Mouse (Mus musculus): ENCODE results near the gene Mucl3. TPM values are rescaled to one million over a fixed set of nuclear protein-coding genes. Genes with fewer than 3 reads are reported as not detected.
A peak's percentile ranks its signal among the peaks of the same experiment; 100 is the strongest.

Gene Mucl3
- polyA plus RNA-seq, 1 experiment from 2014 or later, result 0.13 TPM

DNA sequence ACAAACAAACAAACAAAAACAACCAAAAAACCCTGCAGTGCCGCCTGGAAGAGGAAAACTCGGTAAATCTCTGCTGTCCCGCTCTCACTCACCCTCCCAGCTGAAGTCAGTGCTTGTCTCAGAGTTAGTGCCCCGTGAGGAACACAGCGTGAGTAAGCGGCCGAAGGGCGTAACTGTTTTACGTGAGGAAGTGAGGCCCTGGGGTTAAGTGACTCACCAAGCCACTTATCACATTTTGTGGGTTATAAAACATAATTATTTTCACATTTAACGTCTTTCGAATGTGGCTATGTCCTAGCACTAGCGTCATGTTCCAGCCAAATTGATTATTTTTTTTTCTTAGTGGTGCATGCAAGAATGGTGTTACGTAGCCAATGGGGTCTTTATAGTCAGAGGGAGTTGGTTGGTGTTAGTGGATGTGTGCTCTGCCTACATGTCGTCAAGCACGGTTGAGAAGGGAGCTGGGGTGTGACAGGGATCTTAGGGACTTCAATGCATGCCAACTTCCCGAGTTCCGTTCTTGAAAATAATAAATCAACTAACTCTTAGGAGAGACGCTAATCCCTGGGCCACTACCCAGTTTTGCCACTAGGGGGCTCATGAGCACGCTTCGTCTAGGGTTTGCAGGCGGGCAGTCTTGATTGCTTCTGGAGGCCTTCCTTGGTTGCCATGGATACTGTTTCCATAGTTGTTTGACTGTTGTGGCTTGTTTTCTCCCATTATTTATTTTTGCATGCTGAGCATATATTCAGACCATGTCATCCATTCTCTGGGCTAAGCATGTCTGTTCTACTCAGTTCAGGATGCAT, 52.9 kb downstream of the Mucl3 start:
- 0 out of 2 replicates have a peak, but pooled peaks cover 4% of the 10 kb centered on the region for H3K9me3 ChIP-seq
- H3K4me2 ChIP-seq, result peak overlapping the region; percentile 17; the same call in 1 of the 2 replicates
- WGBS, result 43% methylated on average over 21 of the region's 21 CpGs
- ATAC-seq (ENCODE audit: insufficient number of reproducible peaks, insufficient read depth, low FRiP score, low TSS enrichment, low read depth), result no peak; the same call in 1 of the 2 replicates
- H3K9ac ChIP-seq, result no peak overlapping the region
- H3K27me3 ChIP-seq, result no peaks in the 10 kb centered on the region
- no peak overlapping the region for H3K27ac ChIP-seq
- peaks cover 6% of the 10 kb centered on the region; the same call in 1 of the 2 replicates for H3K4me1 ChIP-seq
- H3K4me3 ChIP-seq, result no peak overlapping the region
- no peaks in the 10 kb centered on the region for H3K36me3 ChIP-seq

DNA sequence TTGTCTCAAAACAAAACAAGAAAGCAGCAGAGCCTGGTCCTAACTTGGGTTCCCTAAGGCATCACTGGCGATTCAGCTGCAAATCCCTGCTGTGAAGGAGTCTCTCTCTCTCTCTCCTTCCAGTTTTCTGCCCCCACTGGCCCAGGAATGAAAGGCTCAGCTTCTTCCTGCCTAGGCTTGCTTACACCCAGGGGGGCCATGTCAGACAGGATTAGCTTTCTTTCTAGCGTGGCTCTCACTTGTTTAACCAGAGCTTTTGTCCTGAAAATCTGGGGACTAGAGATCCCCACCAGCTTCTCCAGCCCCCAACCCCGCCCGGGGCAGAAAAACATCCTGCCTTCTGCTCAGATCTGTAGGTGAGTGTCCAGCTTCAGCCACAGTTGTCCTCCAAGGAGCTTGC, 55.1 kb downstream of the Mucl3 start:
- ATAC-seq (ENCODE audit: insufficient number of reproducible peaks, insufficient read depth, low FRiP score, low TSS enrichment, low read depth), result no peak
- peaks cover 10% of the 10 kb centered on the region for H3K4me1 ChIP-seq
- H3K27me3 ChIP-seq, result no peaks in the 10 kb centered on the region
- no peak overlapping the region for H3K4me2 ChIP-seq
- H3K9ac ChIP-seq, result no peak overlapping the region
- H3K9me3 ChIP-seq, result 0 out of 2 replicates have a peak, but pooled peaks cover 4% of the 10 kb centered on the region
- 6% methylated on average over 4 of the region's 4 CpGs for WGBS
- H3K4me3 ChIP-seq, result no peak overlapping the region
- H3K27ac ChIP-seq, result no peak overlapping the region
- H3K36me3 ChIP-seq, result no peaks in the 10 kb centered on the region

DNA sequence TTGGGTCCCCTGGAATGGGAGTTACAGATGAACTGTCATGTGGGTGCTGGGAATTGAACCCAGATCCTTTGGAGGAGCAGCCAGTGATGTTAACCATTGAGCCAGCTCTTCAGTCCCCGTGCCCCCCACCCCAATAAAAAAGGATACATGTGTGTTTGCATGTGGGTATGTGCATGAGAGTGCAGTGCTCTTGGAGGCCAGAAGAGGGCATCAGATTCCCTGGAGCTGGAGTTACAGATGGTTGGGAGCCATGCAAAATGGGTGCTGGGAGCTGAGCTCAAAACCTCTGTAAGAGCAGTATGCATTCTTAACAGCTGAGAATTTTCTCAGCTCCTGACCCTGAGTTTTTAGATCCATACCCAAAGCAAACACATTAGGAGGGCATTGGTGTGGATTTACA, 56.2 kb downstream of the Mucl3 start:
- Histone ChIP-seq H3K27me3 (no peaks in the 10 kb centered on the region), H3K4me3 (no peak overlapping the region), H3K4me2 (no peak overlapping the region), H3K9ac (no peak overlapping the region), H3K9me3 (0 out of 2 replicates have a peak, but pooled peaks cover 4% of the 10 kb centered on the region), H3K36me3 (no peaks in the 10 kb centered on the region), H3K27ac (no peak overlapping the region), H3K4me1 (peaks cover 10% of the 10 kb centered on the region)
- ATAC-seq (ENCODE audit: insufficient number of reproducible peaks, insufficient read depth, low FRiP score, low TSS enrichment, low read depth), result no peak
- WGBS, result 72% methylated on average over 1 of the region's 1 CpGs

Other genes with a start within 250 kb of the Mucl3 start
- gene H2-Q6, start 218.8 kb downstream of the Mucl3 start, polyA plus RNA-seq (2015; fragmentation: Nextera tagmentation; extraction: Ambion mirVana), result 0.28 and 0.55 TPM in 2 replicates
- 1.6 and 3.3 TPM in 2 replicates for gene H2-Q7, start 204.5 kb downstream of the Mucl3 start, polyA plus RNA-seq (2015; fragmentation: Nextera tagmentation; extraction: Ambion mirVana)
- 0.14 and 5.4 TPM in 2 replicates for gene H2-Q10, start 173.6 kb downstream of the Mucl3 start, polyA plus RNA-seq (2015; fragmentation: Nextera tagmentation; extraction: Ambion mirVana)
- gene Pou5f1, start 137.7 kb downstream of the Mucl3 start, polyA plus RNA-seq (2015; fragmentation: Nextera tagmentation; extraction: Ambion mirVana), result not detected in 2 replicates
- gene Tcf19, start 126.9 kb downstream of the Mucl3 start, polyA plus RNA-seq (2015; fragmentation: Nextera tagmentation; extraction: Ambion mirVana), result 74.1 and 78.2 TPM in 2 replicates
- 23.2 and 24.2 TPM in 2 replicates for gene Cchcr1, start 126.6 kb downstream of the Mucl3 start, polyA plus RNA-seq (2015; fragmentation: Nextera tagmentation; extraction: Ambion mirVana)
- 1.5 and 1.9 TPM in 2 replicates for gene Psors1c2, start 110.5 kb downstream of the Mucl3 start, polyA plus RNA-seq (2015; fragmentation: Nextera tagmentation; extraction: Ambion mirVana)
- gene Cdsn, start 91.6 kb downstream of the Mucl3 start, polyA plus RNA-seq (2015; fragmentation: Nextera tagmentation; extraction: Ambion mirVana), result 0.10 TPM in 1 of 2 replicates, not detected in the other
- gene 2300002M23Rik, start 76.2 kb downstream of the Mucl3 start, polyA plus RNA-seq (2015; fragmentation: Nextera tagmentation; extraction: Ambion mirVana), result 0.27 and 0.28 TPM in 2 replicates
- 0.52 and 0.79 TPM in 2 replicates for gene Sfta2, start 42.1 kb downstream of the Mucl3 start, polyA plus RNA-seq (2015; fragmentation: Nextera tagmentation; extraction: Ambion mirVana)
- not detected in 2 replicates for gene Gm9573, start 17.1 kb downstream of the Mucl3 start, polyA plus RNA-seq (2015; fragmentation: Nextera tagmentation; extraction: Ambion mirVana)
- 15.9 and 17.4 TPM in 2 replicates for gene Vars2, start 23.9 kb upstream of the Mucl3 start, polyA plus RNA-seq (2015; fragmentation: Nextera tagmentation; extraction: Ambion mirVana)
- 39.2 and 48.6 TPM in 2 replicates for gene Gtf2h4, start 30.0 kb upstream of the Mucl3 start, polyA plus RNA-seq (2015; fragmentation: Nextera tagmentation; extraction: Ambion mirVana)
- 65.8 and 69.4 TPM in 2 replicates for gene Ddr1, start 60.9 kb upstream of the Mucl3 start, polyA plus RNA-seq (2015; fragmentation: Nextera tagmentation; extraction: Ambion mirVana)
- gene Ier3, start 178.0 kb upstream of the Mucl3 start, polyA plus RNA-seq (2015; fragmentation: Nextera tagmentation; extraction: Ambion mirVana), result 20.1 and 27.7 TPM in 2 replicates
- 61.0 and 67.2 TPM in 2 replicates for gene Flot1, start 179.5 kb upstream of the Mucl3 start, polyA plus RNA-seq (2015; fragmentation: Nextera tagmentation; extraction: Ambion mirVana)
- 1,166 and 1,221 TPM in 2 replicates for gene Tubb5, start 194.6 kb upstream of the Mucl3 start, polyA plus RNA-seq (2015; fragmentation: Nextera tagmentation; extraction: Ambion mirVana)
- 15.7 and 21.0 TPM in 2 replicates for gene Mdc1, start 197.8 kb upstream of the Mucl3 start, polyA plus RNA-seq (2015; fragmentation: Nextera tagmentation; extraction: Ambion mirVana)
- 49.0 and 53.5 TPM in 2 replicates for gene Nrm, start 217.6 kb upstream of the Mucl3 start, polyA plus RNA-seq (2015; fragmentation: Nextera tagmentation; extraction: Ambion mirVana)
- 23.7 and 25.4 TPM in 2 replicates for gene Ppp1r18, start 221.9 kb upstream of the Mucl3 start, polyA plus RNA-seq (2015; fragmentation: Nextera tagmentation; extraction: Ambion mirVana)
- 40.9 and 53.5 TPM in 2 replicates for gene Dhx16, start 236.1 kb upstream of the Mucl3 start, polyA plus RNA-seq (2015; fragmentation: Nextera tagmentation; extraction: Ambion mirVana)